Mouse (Mus musculus): Measurements from ENCODE around the gene Gnb5. TPM values are rescaled to one million over a fixed set of nuclear protein-coding genes. Genes with fewer than 3 reads are reported as not detected.
"Not testable (repeated sequence)": the region's sequence is repeated elsewhere in the genome, so short reads cannot be mapped to it uniquely, and the experiment has no call there.

The Gnb5 gene
- polyA plus RNA-seq, 1 experiment from 2014 or later: 1.7 TPM

DNA sequence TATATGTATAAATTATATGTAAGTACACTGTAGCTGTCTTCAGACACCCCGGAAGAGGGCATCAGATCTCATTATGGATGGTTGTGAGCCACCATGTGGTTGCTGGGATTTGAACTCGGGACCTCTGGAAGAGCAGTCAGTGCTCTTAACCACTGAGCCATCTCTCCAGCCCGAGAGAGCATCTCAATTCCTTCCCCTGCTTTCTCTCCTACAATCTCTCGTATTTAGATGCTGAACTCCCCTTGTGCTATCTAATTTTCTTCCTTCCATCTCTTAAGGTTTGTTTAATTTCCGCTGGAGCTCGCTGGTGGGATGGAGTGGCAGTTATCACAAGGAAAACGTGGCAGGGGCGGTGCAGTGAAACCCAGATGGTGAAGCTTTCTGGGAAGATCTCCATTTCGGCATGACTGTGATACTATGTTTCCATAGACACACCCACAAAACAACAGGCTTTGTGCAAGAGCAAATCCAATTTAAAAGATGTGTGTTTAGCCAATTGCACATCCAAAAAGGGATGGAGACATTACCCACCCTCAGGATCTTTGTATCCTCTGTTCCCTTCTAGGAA, 51.1 kb downstream of the Gnb5 start:
- ATAC-seq (ENCODE audit: low read depth): no peak
- 55% methylated on average over 9 of the region's 9 CpGs for WGBS (ENCODE audit: insufficient replicate concordance)
- H3K9me3 ChIP-seq (replicated peaks; ENCODE audit: control insufficient read depth, low read length): no peaks in the 10 kb centered on the region

DNA sequence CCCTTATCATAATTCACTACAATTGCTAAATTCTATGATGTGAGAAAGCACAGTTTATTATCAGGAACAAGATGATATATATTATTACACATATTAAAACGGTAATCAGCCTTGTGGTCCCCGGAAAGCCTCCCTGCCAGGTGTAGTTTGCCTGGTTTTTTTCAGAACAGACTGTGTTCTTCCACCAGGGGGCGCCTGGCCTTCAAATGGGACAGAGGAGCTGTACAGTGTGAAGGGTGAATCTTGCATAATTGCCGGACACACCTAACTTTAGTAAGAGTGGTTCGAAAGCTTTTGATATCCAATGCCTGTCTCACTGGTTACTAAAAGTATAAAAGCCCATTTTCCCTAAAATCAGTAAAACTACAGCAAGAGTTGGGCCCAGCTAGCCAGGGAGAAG, 55.6 kb downstream of the Gnb5 start:
- H3K9me3 ChIP-seq (replicated peaks; ENCODE audit: control insufficient read depth, low read length): no peaks in the 10 kb centered on the region
- WGBS (ENCODE audit: insufficient replicate concordance): 16% methylated on average over 5 of the region's 5 CpGs
- no peaks in the 10 kb centered on the region for H3K4me1 ChIP-seq (ENCODE audit: control insufficient read depth, low read depth, low read length)
- H3K4me3 ChIP-seq (ENCODE audit: low read depth, low read length): no peak overlapping the region
- H3K9ac ChIP-seq (ENCODE audit: low read depth, low read length): no peak overlapping the region
- H3K27ac ChIP-seq (ENCODE audit: low read length): no peak overlapping the region
- no peaks in the 10 kb centered on the region for H3K36me3 ChIP-seq (ENCODE audit: control insufficient read depth, insufficient read depth)
- no peak overlapping the region for H3K4me2 ChIP-seq (ENCODE audit: low read depth, low read length)
- H3K27me3 ChIP-seq (ENCODE audit: control insufficient read depth, insufficient read depth, low read depth, low read length): no peaks in the 10 kb centered on the region
- ATAC-seq (ENCODE audit: low read depth): 0 out of 2 replicates have a peak, but pooled peaks have one; percentile 53

More for the DNA sequence above, 51.1 kb downstream of the Gnb5 start:
- Histone ChIP-seq H3K36me3 (ENCODE audit: control insufficient read depth, insufficient read depth) (no peaks in the 10 kb centered on the region), H3K9ac (ENCODE audit: low read depth, low read length) (no peak overlapping the region), H3K27ac (ENCODE audit: low read length) (no peak overlapping the region), H3K4me2 (ENCODE audit: low read depth, low read length) (no peak overlapping the region), H3K4me1 (ENCODE audit: control insufficient read depth, low read depth, low read length) (no peaks in the 10 kb centered on the region), H3K27me3 (ENCODE audit: control insufficient read depth, insufficient read depth, low read depth, low read length) (no peaks in the 10 kb centered on the region), H3K4me3 (ENCODE audit: low read depth, low read length) (no peak overlapping the region)

DNA sequence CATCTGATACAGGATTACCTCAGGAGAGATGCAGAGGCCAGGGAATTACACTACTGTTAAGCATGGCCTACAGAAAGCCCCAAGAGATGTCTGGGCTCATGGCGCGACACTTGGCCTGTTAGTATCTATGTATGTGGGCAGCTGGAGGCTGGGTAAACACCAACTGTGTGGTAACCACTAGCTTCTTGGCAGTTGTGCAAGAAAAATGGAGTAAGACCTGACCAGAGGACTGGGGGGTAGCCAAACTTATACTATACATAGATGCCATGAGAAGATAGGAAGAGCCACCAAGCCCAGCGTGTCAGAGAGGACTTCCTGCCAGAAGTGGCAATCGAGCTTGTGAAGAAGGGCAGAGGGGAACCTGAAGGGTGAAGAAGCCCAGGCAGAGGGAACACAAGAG, 56.1 kb downstream of the Gnb5 start:
- Histone ChIP-seq H3K9me3 (replicated peaks; ENCODE audit: control insufficient read depth, low read length) (no peaks in the 10 kb centered on the region), H3K9ac (ENCODE audit: low read depth, low read length) (no peak overlapping the region), H3K4me2 (ENCODE audit: low read depth, low read length) (no peak overlapping the region), H3K27ac (ENCODE audit: low read length) (no peak overlapping the region), H3K36me3 (ENCODE audit: control insufficient read depth, insufficient read depth) (no peaks in the 10 kb centered on the region), H3K4me1 (ENCODE audit: control insufficient read depth, low read depth, low read length) (no peaks in the 10 kb centered on the region), H3K27me3 (ENCODE audit: control insufficient read depth, insufficient read depth, low read depth, low read length) (no peaks in the 10 kb centered on the region), H3K4me3 (ENCODE audit: low read depth, low read length) (no peak overlapping the region)
- WGBS (ENCODE audit: insufficient replicate concordance): 57% methylated on average over 4 of the region's 4 CpGs
- peak; percentile 53; the same call in 1 of the 2 replicates for ATAC-seq (ENCODE audit: low read depth)

DNA sequence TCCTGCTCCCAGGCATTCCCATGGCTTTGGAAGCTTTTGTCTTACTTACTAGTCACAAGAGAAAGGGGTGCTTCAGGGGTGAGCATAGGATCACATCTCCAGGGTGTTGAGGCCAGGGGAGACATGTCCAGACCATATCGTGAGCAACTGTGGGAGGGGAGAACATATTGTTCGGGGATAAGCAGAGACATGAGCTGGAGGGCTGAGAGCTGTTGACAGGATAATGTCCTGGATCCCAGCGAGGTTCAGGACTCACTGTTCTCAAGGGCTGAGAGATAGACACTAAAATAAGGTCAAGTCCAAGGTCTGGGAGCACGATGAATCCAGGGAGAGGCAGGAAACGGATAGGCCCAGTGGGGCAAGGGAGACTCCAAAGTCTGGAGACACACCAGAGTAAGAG, 56.9 kb downstream of the Gnb5 start:
- no peaks in the 10 kb centered on the region for H3K4me1 ChIP-seq (ENCODE audit: control insufficient read depth, low read depth, low read length)
- no peaks in the 10 kb centered on the region for H3K36me3 ChIP-seq (ENCODE audit: control insufficient read depth, insufficient read depth)
- H3K9me3 ChIP-seq (replicated peaks; ENCODE audit: control insufficient read depth, low read length): no peaks in the 10 kb centered on the region
- ATAC-seq (ENCODE audit: low read depth): no peak
- 61% methylated on average over 5 of the region's 5 CpGs for WGBS (ENCODE audit: insufficient replicate concordance)
- H3K4me3 ChIP-seq (ENCODE audit: low read depth, low read length): no peak overlapping the region
- no peaks in the 10 kb centered on the region for H3K27me3 ChIP-seq (ENCODE audit: control insufficient read depth, insufficient read depth, low read depth, low read length)
- no peak overlapping the region for H3K9ac ChIP-seq (ENCODE audit: low read depth, low read length)
- H3K4me2 ChIP-seq (ENCODE audit: low read depth, low read length): no peak overlapping the region
- no peak overlapping the region for H3K27ac ChIP-seq (ENCODE audit: low read length)

DNA sequence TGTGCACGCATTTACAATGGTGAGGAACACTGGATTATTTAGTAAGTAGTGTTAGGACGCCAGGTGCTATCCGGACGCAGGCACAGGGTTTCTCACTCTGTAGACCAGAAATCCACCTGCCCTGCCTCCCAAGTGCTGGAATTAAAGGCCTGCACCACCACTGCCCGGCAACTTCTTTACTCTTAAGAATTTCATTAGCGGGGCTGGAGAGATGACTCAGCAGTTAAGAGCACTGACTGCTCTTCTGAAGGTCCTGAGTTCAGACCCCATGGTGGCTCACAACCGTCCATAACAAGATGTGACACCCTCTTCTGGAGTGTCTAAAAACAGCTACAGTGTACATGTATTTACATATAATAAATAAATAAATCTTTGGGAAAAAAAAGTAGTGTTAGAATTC, 57.6 kb downstream of the Gnb5 start:
- H3K9ac ChIP-seq (ENCODE audit: low read depth, low read length); H3K27me3 ChIP-seq (ENCODE audit: control insufficient read depth, insufficient read depth, low read depth, low read length); H3K9me3 ChIP-seq (replicated peaks; ENCODE audit: control insufficient read depth, low read length); H3K36me3 ChIP-seq (ENCODE audit: control insufficient read depth, insufficient read depth); H3K4me1 ChIP-seq (ENCODE audit: control insufficient read depth, low read depth, low read length); H3K27ac ChIP-seq (ENCODE audit: low read length); ATAC-seq (ENCODE audit: low read depth); H3K4me3 ChIP-seq (ENCODE audit: low read depth, low read length); H3K4me2 ChIP-seq (ENCODE audit: low read depth, low read length): not testable (repeated sequence)
- 52% methylated on average over 7 of the region's 7 CpGs for WGBS (ENCODE audit: insufficient replicate concordance)

DNA sequence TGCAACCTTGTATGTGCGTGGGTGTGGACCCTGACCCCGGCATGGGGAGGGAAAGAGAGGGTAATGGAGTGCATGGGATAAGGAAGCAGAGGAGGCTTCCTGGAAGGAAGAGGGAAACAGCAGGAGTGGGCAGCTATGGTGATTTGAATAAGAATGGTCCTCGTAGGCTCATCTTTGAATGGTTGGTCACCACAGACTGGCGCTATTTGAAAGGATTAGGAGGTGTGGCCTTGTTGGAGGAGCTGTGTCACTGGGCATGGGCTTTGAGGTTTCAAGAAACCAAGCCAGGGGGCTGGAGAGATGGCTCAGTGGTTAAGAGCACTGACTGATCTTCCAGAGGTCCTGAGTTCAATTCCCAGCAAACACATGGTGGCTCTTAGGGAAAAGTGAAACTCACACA, 59.1 kb downstream of the Gnb5 start:
- H3K9ac ChIP-seq (ENCODE audit: low read depth, low read length): no peak overlapping the region
- H3K36me3 ChIP-seq (ENCODE audit: control insufficient read depth, insufficient read depth): no peaks in the 10 kb centered on the region
- no peaks in the 10 kb centered on the region for H3K9me3 ChIP-seq (replicated peaks; ENCODE audit: control insufficient read depth, low read length)
- H3K4me1 ChIP-seq (ENCODE audit: control insufficient read depth, low read depth, low read length): no peaks in the 10 kb centered on the region
- H3K4me2 ChIP-seq (ENCODE audit: low read depth, low read length): no peak overlapping the region
- ATAC-seq (ENCODE audit: low read depth): no peak
- H3K27me3 ChIP-seq (ENCODE audit: control insufficient read depth, insufficient read depth, low read depth, low read length): no peaks in the 10 kb centered on the region
- no peak overlapping the region for H3K27ac ChIP-seq (ENCODE audit: low read length)
- H3K4me3 ChIP-seq (ENCODE audit: low read depth, low read length): no peak overlapping the region
- 62% methylated on average over 4 of the region's 4 CpGs for WGBS (ENCODE audit: insufficient replicate concordance)

DNA sequence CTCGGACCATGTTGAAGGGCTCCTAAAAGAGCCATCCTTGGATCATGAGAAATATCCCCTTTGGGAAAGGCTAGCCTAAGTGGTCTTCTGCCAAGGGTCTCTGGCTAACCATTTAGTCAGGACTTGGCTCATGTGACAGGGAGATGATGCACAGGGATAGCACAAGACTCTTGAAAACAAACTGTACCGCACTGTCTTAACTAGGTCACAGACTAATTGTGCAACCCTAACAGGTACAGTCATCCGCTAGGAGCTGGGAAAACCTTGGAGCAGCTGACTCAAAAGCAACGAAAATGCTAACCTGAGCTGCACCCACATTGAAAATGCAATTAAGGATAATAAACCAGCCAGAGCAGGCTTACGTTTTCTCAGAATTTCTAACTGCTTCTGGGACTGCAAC, 60.1 kb downstream of the Gnb5 start:
- Histone ChIP-seq H3K4me2 (ENCODE audit: low read depth, low read length) (no peak overlapping the region), H3K4me1 (ENCODE audit: control insufficient read depth, low read depth, low read length) (no peaks in the 10 kb centered on the region), H3K4me3 (ENCODE audit: low read depth, low read length) (no peak overlapping the region), H3K9ac (ENCODE audit: low read depth, low read length) (no peak overlapping the region), H3K9me3 (replicated peaks; ENCODE audit: control insufficient read depth, low read length) (no peaks in the 10 kb centered on the region), H3K27ac (ENCODE audit: low read length) (no peak overlapping the region), H3K27me3 (ENCODE audit: control insufficient read depth, insufficient read depth, low read depth, low read length) (no peaks in the 10 kb centered on the region), H3K36me3 (ENCODE audit: control insufficient read depth, insufficient read depth) (no peaks in the 10 kb centered on the region)
- WGBS (ENCODE audit: insufficient replicate concordance): 57% methylated on average over 5 of the region's 5 CpGs
- ATAC-seq (ENCODE audit: low read depth): 0 out of 2 replicates have a peak, but pooled peaks have one; percentile 32

DNA sequence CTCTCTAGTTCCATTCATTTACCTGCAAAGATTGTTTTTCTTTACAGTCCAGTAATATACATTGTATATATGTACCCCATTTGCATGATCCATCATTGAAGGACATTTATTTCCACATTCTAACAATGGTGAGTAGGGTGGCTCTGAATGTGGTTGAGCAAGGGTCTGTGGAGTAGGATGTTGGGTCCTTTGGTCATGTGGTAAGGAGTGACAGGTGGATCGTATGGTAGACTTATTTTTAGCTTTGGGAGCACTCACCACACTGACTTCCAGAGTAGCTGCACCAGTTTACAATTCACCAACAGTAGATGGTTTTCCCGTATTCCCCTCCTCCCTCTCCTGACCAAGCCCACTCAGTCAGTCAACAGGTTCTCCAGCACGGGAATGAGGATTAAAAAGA, 62.7 kb downstream of the Gnb5 start:
- no peak overlapping the region for H3K4me3 ChIP-seq (ENCODE audit: low read depth, low read length)
- no peaks in the 10 kb centered on the region for H3K4me1 ChIP-seq (ENCODE audit: control insufficient read depth, low read depth, low read length)
- ATAC-seq (ENCODE audit: low read depth): no peak
- no peak overlapping the region for H3K27ac ChIP-seq (ENCODE audit: low read length)
- H3K4me2 ChIP-seq (ENCODE audit: low read depth, low read length): no peak overlapping the region
- no peak overlapping the region for H3K9ac ChIP-seq (ENCODE audit: low read depth, low read length)
- no peaks in the 10 kb centered on the region for H3K36me3 ChIP-seq (ENCODE audit: control insufficient read depth, insufficient read depth)
- WGBS (ENCODE audit: insufficient replicate concordance): 33% methylated on average over 3 of the region's 3 CpGs
- no peaks in the 10 kb centered on the region for H3K9me3 ChIP-seq (replicated peaks; ENCODE audit: control insufficient read depth, low read length)
- H3K27me3 ChIP-seq (ENCODE audit: control insufficient read depth, insufficient read depth, low read depth, low read length): no peaks in the 10 kb centered on the region

DNA sequence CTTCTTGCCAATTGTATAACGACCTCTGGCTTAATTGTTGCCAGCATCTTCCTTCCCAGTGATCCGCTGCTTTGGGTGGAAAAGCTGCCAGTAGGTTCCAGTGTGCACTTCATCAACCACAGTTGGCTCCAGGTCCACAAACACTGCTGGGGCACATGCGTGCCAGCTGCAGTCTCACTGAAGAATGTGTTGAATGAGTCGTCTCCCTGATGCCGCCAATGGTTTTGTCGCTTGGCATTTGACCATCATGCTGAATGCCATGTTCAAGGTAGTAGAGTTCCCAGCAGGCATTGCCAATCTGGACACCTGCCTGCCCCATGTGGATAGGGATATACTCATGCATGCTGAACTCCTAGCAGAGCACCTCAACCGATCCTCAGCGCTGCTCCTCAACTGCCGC, 69.5 kb downstream of the Gnb5 start:
- Histone ChIP-seq H3K27ac (ENCODE audit: low read length) (no peak overlapping the region), H3K9ac (ENCODE audit: low read depth, low read length) (no peak overlapping the region), H3K27me3 (ENCODE audit: control insufficient read depth, insufficient read depth, low read depth, low read length) (no peaks in the 10 kb centered on the region), H3K36me3 (ENCODE audit: control insufficient read depth, insufficient read depth) (no peaks in the 10 kb centered on the region), H3K9me3 (replicated peaks; ENCODE audit: control insufficient read depth, low read length) (no peaks in the 10 kb centered on the region), H3K4me2 (ENCODE audit: low read depth, low read length) (no peak overlapping the region), H3K4me1 (ENCODE audit: control insufficient read depth, low read depth, low read length) (no peaks in the 10 kb centered on the region), H3K4me3 (ENCODE audit: low read depth, low read length) (no peak overlapping the region)
- WGBS (ENCODE audit: insufficient replicate concordance): 78% methylated on average over 9 of the region's 9 CpGs
- ATAC-seq (ENCODE audit: low read depth): no peak
